Mouse (Mus musculus) kidney, postnatal 14 days (tissue): Measurements from ENCODE around the gene Vmn1r171.
"Not testable (repeated sequence)": the region's sequence is repeated elsewhere in the genome, so short reads cannot be mapped to it uniquely, and the experiment has no call there.

Experiments
- DNase-seq: peaks from one replicate; pipeline ENCODE4 v3.0.0; 2022; ENCODE audit warnings: mixed read lengths

The Vmn1r171 gene

GRCm38 (mm10) chr7:23630422-23630821, at the start of gene Vmn1r171:
TSS of gene Vmn1r171 (plus strand) at chr7:23630722.
- DNase-seq: no peak

DNA sequence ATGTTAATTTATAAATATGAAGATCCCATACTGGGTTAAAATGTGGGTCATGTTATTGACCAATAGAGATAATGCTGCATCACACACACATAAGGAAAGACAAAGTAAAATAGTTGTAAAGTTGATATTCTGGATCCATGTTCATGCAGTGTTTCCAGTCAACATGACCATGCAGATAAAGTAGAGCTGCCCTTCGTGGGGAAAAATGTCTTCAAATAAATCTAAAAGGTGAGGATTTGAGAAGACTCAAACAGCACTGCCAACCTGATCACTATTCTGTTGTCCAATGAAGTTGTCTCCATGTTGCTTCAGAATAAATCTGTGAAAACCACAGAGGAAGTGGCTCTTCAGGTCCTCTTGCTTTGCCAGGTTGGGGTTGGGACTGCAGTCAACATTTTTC, 24.6 kb upstream of the Vmn1r171 start, which contains the start of gene Vmn1r170:
TSS of gene Vmn1r170 (plus strand) at position 301 of the 400 bp plus-strand sequence.
- DNase-seq: not testable (repeated sequence)

GRCm38 (mm10) chr7:23658016-23658415, 27.5 kb downstream of the Vmn1r171 start, which contains the start of gene Vmn1r172:
TSS of gene Vmn1r172 (plus strand) at chr7:23658316.
- no peak for DNase-seq
